Mouse (Mus musculus) CH12.LX (cell line): ENCODE results near the gene Hp. TPM values are rescaled to one million over a fixed set of nuclear protein-coding genes. Genes with fewer than 3 reads are reported as not detected.
A peak's percentile ranks its signal among the peaks of the same experiment; 100 is the strongest.

Source experiments
- DNase-seq: peaks from one replicate; pipeline ENCODE4 v3.0.0-alpha.2; 2013; ENCODE audit errors: extremely low read depth
- H3K27ac ChIP-seq: 2 replicates; pipeline ENCODE4 v1.5.1; 2012; ENCODE audit warnings: low read depth, mild to moderate bottlenecking, control low read depth, moderate library complexity; ENCODE audit not compliant: insufficient read depth
- H3K27me3 ChIP-seq: replicated peaks from 2 replicates; pipeline ENCODE3; 2012; ENCODE audit warnings: inconsistent platforms
- H3K36me3 ChIP-seq, 2 experiments: replicated peaks in 1 of 2; 2 replicates each; pipeline versions ENCODE3 to v1.6.1; 2012; ENCODE audit warnings: inconsistent platforms in 1 of 2, low read length in 1 of 2, mild to moderate bottlenecking in 1 of 2, mixed read lengths in 1 of 2, moderate library complexity in 1 of 2; ENCODE audit not compliant: control insufficient read depth in 1 of 2, insufficient read depth in 1 of 2
- H3K4me1 ChIP-seq, 2 experiments: 2 replicates each; pipeline ENCODE4 v1.6.1; 2012; ENCODE audit warnings: inconsistent platforms in 1 of 2, moderate library complexity in 1 of 2; ENCODE audit not compliant: insufficient read depth in 2 of 2, control insufficient read depth in 1 of 2
- H3K4me2 ChIP-seq: 2 replicates; pipeline ENCODE4 v1.6.1; 2012; ENCODE audit warnings: low read depth, mild to moderate bottlenecking, control low read depth; ENCODE audit not compliant: poor library complexity, insufficient read depth, severe bottlenecking
- H3K4me3 ChIP-seq, 3 experiments: fragments of 150-350 bp in 1 of 3; sonication (generic) in 1 of 3; replicated peaks in 1 of 3; 2 replicates each; pipeline versions ENCODE3 to v1.5.1; 2011 to 2012; ENCODE audit warnings: low read depth in 2 of 3, low read length in 2 of 3, mild to moderate bottlenecking in 2 of 3, moderate library complexity in 2 of 3, control low read depth in 1 of 3, improper control_type of control experiment in 1 of 3, inconsistent platforms in 1 of 3, mixed read lengths in 1 of 3; ENCODE audit not compliant: poor library complexity in 1 of 3
- H3K79me2 ChIP-seq: replicated peaks from 2 replicates; pipeline ENCODE4 v1.6.1; 2012; ENCODE audit warnings: mild to moderate bottlenecking, moderate library complexity; ENCODE audit not compliant: control insufficient read depth, poor library complexity, insufficient read depth, severe bottlenecking; ENCODE audit errors: extremely low read depth
- H3K9ac ChIP-seq: 2 replicates; pipeline ENCODE4 v1.6.1; 2012; ENCODE audit warnings: low read depth, mild to moderate bottlenecking, control low read depth, moderate library complexity; ENCODE audit not compliant: insufficient read depth
- H3K9me3 ChIP-seq: replicated peaks from 2 replicates; pipeline ENCODE3; 2012; ENCODE audit warnings: low read length, inconsistent platforms, mixed read lengths
- BHLHE40 ChIP-seq: IDR thresholded peaks from 2 replicates; pipeline ENCODE4 v1.6.1; 2011; ENCODE audit warnings: mild to moderate bottlenecking, low read depth, low read length, improper control_type of control experiment
- CHD2 ChIP-seq: IDR thresholded peaks from 2 replicates; pipeline ENCODE4 v1.6.1; 2011; ENCODE audit warnings: low read length, improper control_type of control experiment
- CTCF ChIP-seq, 2 experiments: IDR thresholded peaks in 1 of 2; conservative IDR thresholded peaks in 1 of 2; 2 replicates each; pipeline ENCODE4 v1.5.1; 2011 to 2012; ENCODE audit warnings: low read depth in 2 of 2, low read length in 2 of 2, improper control_type of control experiment in 1 of 2, inconsistent platforms in 1 of 2, mild to moderate bottlenecking in 1 of 2, moderate library complexity in 1 of 2
- E2F4 ChIP-seq: IDR thresholded peaks from 2 replicates; pipeline ENCODE4 v1.6.1; 2011; ENCODE audit warnings: low read depth, low read length, improper control_type of control experiment; ENCODE audit not compliant: insufficient replicate concordance
- ELF1 ChIP-seq: IDR thresholded peaks from 2 replicates; pipeline ENCODE4 v1.6.1; 2014; ENCODE audit warnings: low read depth, mild to moderate bottlenecking, inconsistent platforms, low read length, improper control_type of control experiment
- ETS1 ChIP-seq: conservative IDR thresholded peaks from 2 replicates; pipeline ENCODE4 v1.6.1; 2012; ENCODE audit warnings: low read depth, mild to moderate bottlenecking, inconsistent platforms, low read length, improper control_type of control experiment, moderate library complexity
- GABPA ChIP-seq: IDR thresholded peaks from 2 replicates; pipeline ENCODE4 v1.6.1; 2012; ENCODE audit warnings: low read depth, low read length, improper control_type of control experiment, inconsistent platforms; ENCODE audit not compliant: insufficient replicate concordance
- HCFC1 ChIP-seq: IDR thresholded peaks from 2 replicates; pipeline ENCODE4 v1.6.1; 2012; ENCODE audit warnings: low read depth, mild to moderate bottlenecking, inconsistent platforms, low read length, improper control_type of control experiment
- IRF4 ChIP-seq: IDR thresholded peaks from 2 replicates; pipeline ENCODE4 v1.6.1; 2014; ENCODE audit warnings: low read depth, mild to moderate bottlenecking, inconsistent platforms, low read length, improper control_type of control experiment
- JUN ChIP-seq: IDR thresholded peaks from 2 replicates; pipeline ENCODE4 v1.6.1; 2011; ENCODE audit warnings: low read depth, mild to moderate bottlenecking, low read length, improper control_type of control experiment, moderate library complexity; ENCODE audit not compliant: insufficient read depth
- JUND ChIP-seq: conservative IDR thresholded peaks from 2 replicates; pipeline ENCODE4 v1.6.1; 2011; ENCODE audit warnings: low read depth, low read length, improper control_type of control experiment
- KAT2A ChIP-seq: IDR thresholded peaks from 2 replicates; pipeline ENCODE4 v1.6.1; 2012; ENCODE audit warnings: low read length, improper control_type of control experiment, inconsistent platforms; ENCODE audit not compliant: insufficient replicate concordance
- MAFK ChIP-seq: IDR thresholded peaks from 2 replicates; pipeline ENCODE4 v1.6.1; 2011; ENCODE audit warnings: low read length, improper control_type of control experiment; ENCODE audit not compliant: insufficient replicate concordance
- MAX ChIP-seq: IDR thresholded peaks from 2 replicates; pipeline ENCODE4 v1.6.1; 2011; ENCODE audit warnings: low read length, improper control_type of control experiment
- MAZ ChIP-seq: IDR thresholded peaks from 2 replicates; pipeline ENCODE4 v1.6.1; 2012; ENCODE audit warnings: low read depth, mild to moderate bottlenecking, inconsistent platforms, low read length, improper control_type of control experiment, moderate library complexity
- MEF2A ChIP-seq: IDR thresholded peaks from 2 replicates; pipeline ENCODE4 v1.6.1; 2014; ENCODE audit warnings: low read depth, mild to moderate bottlenecking, inconsistent platforms, low read length, improper control_type of control experiment, borderline replicate concordance
- MXI1 ChIP-seq: IDR thresholded peaks from 2 replicates; pipeline ENCODE4 v1.6.1; 2011; ENCODE audit warnings: mild to moderate bottlenecking, low read depth, low read length, improper control_type of control experiment
- MYC ChIP-seq: IDR thresholded peaks from 2 replicates; pipeline ENCODE4 v1.6.1; 2011; ENCODE audit warnings: low read depth, mild to moderate bottlenecking, improper control_type of control experiment, low read length
- NELFE ChIP-seq: IDR thresholded peaks from 2 replicates; pipeline ENCODE4 v1.6.1; 2011; ENCODE audit warnings: low read depth, low read length, improper control_type of control experiment
- NRF1 ChIP-seq: IDR thresholded peaks from 2 replicates; pipeline ENCODE4 v1.6.1; 2014; ENCODE audit warnings: low read depth, mild to moderate bottlenecking, inconsistent platforms, low read length, improper control_type of control experiment, moderate library complexity
- PAX5 ChIP-seq: IDR thresholded peaks from 2 replicates; pipeline ENCODE4 v1.6.1; 2012; ENCODE audit warnings: low read length, inconsistent platforms, mixed read lengths
- POLR2A ChIP-seq: IDR thresholded peaks from 2 replicates; pipeline ENCODE4 v1.6.1; 2011; ENCODE audit warnings: low read depth, mild to moderate bottlenecking, improper control_type of control experiment, low read length
- POLR2AphosphoS2 ChIP-seq: IDR thresholded peaks from 2 replicates; pipeline ENCODE4 v1.6.1; 2011; ENCODE audit warnings: low read depth, low read length, improper control_type of control experiment
- RAD21 ChIP-seq: IDR thresholded peaks from 2 replicates; pipeline ENCODE4 v1.6.1; 2011; ENCODE audit warnings: low read depth, mild to moderate bottlenecking, low read length, improper control_type of control experiment, moderate library complexity
- RCOR1 ChIP-seq: conservative IDR thresholded peaks from 2 replicates; pipeline ENCODE4 v1.6.1; 2012; ENCODE audit warnings: low read depth, mild to moderate bottlenecking, inconsistent platforms, low read length, improper control_type of control experiment
- SIN3A ChIP-seq: IDR thresholded peaks from 2 replicates; pipeline ENCODE4 v1.6.1; 2012; ENCODE audit warnings: low read length, improper control_type of control experiment, inconsistent platforms
- SMC3 ChIP-seq: IDR thresholded peaks from 2 replicates; pipeline ENCODE4 v1.6.1; 2011; ENCODE audit warnings: low read depth, low read length, improper control_type of control experiment
- TBP ChIP-seq: conservative IDR thresholded peaks from 2 replicates; pipeline ENCODE4 v1.6.1; 2011; ENCODE audit warnings: low read depth, low read length, improper control_type of control experiment
- TCF12 ChIP-seq: IDR thresholded peaks from 2 replicates; pipeline ENCODE4 v1.6.1; 2014; ENCODE audit warnings: low read depth, mild to moderate bottlenecking, inconsistent platforms, low read length, improper control_type of control experiment
- UBTF ChIP-seq: IDR thresholded peaks from 2 replicates; pipeline ENCODE4 v1.6.1; 2012; ENCODE audit warnings: low read depth, mild to moderate bottlenecking, inconsistent platforms, low read length, improper control_type of control experiment, moderate library complexity
- USF2 ChIP-seq: conservative IDR thresholded peaks from 2 replicates; pipeline ENCODE4 v1.6.1; 2011; ENCODE audit warnings: low read depth, low read length, improper control_type of control experiment
- ZKSCAN1 ChIP-seq: IDR thresholded peaks from 2 replicates; pipeline ENCODE4 v1.6.1; 2012; ENCODE audit warnings: low read depth, inconsistent platforms, low read length, improper control_type of control experiment, borderline replicate concordance
- ZMIZ1 ChIP-seq: IDR thresholded peaks from 2 replicates; pipeline ENCODE4 v1.6.1; 2012; ENCODE audit warnings: low read depth, mild to moderate bottlenecking, inconsistent platforms, low read length, improper control_type of control experiment
- ZNF384 ChIP-seq: IDR thresholded peaks from 2 replicates; pipeline ENCODE4 v1.6.1; 2012; ENCODE audit warnings: low read depth, low read length, improper control_type of control experiment, inconsistent platforms
- dilution Hi-C: fragments of 300-500 bp; cut with MboI; formaldehyde crosslinking; loops from 2 replicates; pipeline ENCODE4 v1.14.3; 2020; ENCODE audit warnings: low sequenced_read_pairs; ENCODE audit not compliant: extremely low pct_unique_long_range_greater_than_20kb, extremely low pct_ligation_motif_present
- in situ Hi-C: fragments of 300-500 bp; cut with MboI; formaldehyde crosslinking; loops from 3 replicates; pipeline ENCODE4 v1.14.3; 2019; ENCODE audit warnings: low sequenced_read_pairs, low pct_ligation_motif_present, low pct_unique_long_range_greater_than_20kb, mixed read lengths
- polyA plus RNA-seq: library from polyadenylated mRNA; unstranded; fragments of >175 nt; gene quantifications from 2 replicates; pipeline ENCODE4 v1.2.1, GENCODE M21; 2012; ENCODE audit warnings: low read depth; ENCODE audit not compliant: insufficient read length
- total RNA-seq, 2 experiments: library from RNA; depleted of rRNA; stranded (reverse); fragments of 300-350 nt in 1 of 2; fragments of >200 nt in 1 of 2; gene quantifications; 2 replicates each; pipeline ENCODE4 v1.2.3; 2012 to 2014

Gene Hp
- total and polyA plus RNA-seq, 3 experiments, result not detected

DNA sequence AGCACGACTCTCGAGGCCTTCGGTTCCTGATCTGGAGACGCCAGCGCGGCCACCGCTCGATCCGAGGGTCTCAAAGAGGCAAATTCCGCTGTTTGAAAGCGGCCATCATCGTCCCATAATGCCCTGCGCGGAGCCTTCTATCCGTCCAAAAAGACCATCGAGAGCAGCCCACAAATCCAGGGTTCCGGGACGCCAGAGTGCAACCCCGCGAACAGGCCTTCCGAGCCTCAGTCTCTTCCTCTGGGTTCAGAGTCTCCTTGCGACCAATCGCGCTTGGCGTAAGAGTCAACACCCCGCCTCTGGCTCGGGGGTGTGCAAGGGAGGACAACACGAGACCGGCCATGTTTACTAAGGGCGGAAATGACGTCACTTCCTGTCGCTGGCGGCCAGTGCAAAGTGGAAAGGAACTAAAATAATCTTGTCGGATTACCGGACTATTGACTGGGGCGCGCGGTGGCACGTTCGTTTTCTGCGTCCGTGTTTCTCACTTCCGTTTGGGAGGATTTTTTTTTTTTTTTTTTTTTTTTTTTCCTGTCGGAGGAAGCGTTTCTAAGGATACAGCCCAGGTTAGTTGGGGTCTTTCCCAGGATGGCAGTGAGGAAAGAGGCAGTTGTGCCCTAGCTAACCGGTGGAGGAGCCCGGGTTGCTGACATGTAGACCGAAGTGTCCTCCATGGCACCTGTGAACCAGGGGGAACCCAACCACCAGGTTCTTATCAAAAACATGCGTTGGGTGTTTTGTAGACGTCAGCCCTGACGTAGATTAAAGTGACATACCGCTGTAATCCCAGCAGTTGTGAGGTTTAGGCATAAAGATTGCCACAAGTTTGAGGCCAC is 13.3 kb downstream of the Hp start, which contains the start of the genes Dhx38 and Txnl4b:
Gene Dhx38, minus strand, starts transcription at position 364 of the 836 bp plus-strand sequence.
Gene Txnl4b, plus strand, starts transcription at position 395 of the 836 bp plus-strand sequence.
- Histone ChIP-seq H3K27me3 (no peaks in the 10 kb centered on the region), H3K36me3 (peaks cover 36 to 48% of the 10 kb centered on the region in 2 experiments), H3K4me3 (peak within 1 kb of the TSS; percentile 75 to 100 (median 93)), H3K4me2 (peak within 1 kb of the TSS; percentile 94)
- peak; percentile 98 for TF ChIP-seq SIN3A
- TF ChIP-seq GABPA, result peak; percentile 45; the same call in 1 of the 2 replicates
- peak; percentile 79 for TF ChIP-seq NRF1
- TF ChIP-seq SMC3, result no peak
- peak; percentile 97 for TF ChIP-seq HCFC1
- TF ChIP-seq ZNF384, result peak; percentile 100
- TF ChIP-seq CTCF (conservative IDR thresholded peaks at IDR 0.05 in 1 of 2, IDR thresholded peaks at IDR 0.05 in 1 of 2; ENCODE audit: low read depth in 2 of 2, low read length in 2 of 2), result no peak
- TF ChIP-seq TBP, result peak; percentile 51; the same call in 1 of the 2 replicates
- no peak for TF ChIP-seq PAX5
- no peak; the same call in 1 of the 2 replicates for TF ChIP-seq ZMIZ1
- TF ChIP-seq BHLHE40, result peak; percentile 75
- TF ChIP-seq ELF1, result peak; percentile 96
- peak; percentile 45; the same call in 1 of the 2 replicates for TF ChIP-seq CHD2
- TF ChIP-seq TCF12, result peak; percentile 67; the same call in 1 of the 2 replicates
- no peak for TF ChIP-seq POLR2AphosphoS2
- no peak for TF ChIP-seq RAD21
- TF ChIP-seq IRF4, result peak; percentile 71; the same call in 1 of the 2 replicates
- TF ChIP-seq MAX, result peak; percentile 83
- no peak for TF ChIP-seq MAFK
- peak; percentile 96 for TF ChIP-seq JUND
- TF ChIP-seq POLR2A, result peak; percentile 75
- peak; percentile 74; the same call in 1 of the 2 replicates for TF ChIP-seq MYC
- peak; percentile 79; the same call in 1 of the 2 replicates for TF ChIP-seq UBTF
- no peak; the same call in 1 of the 2 replicates for TF ChIP-seq E2F4
- peak; percentile 90 for TF ChIP-seq MEF2A
- no peak; the same call in none of the 2 replicates for TF ChIP-seq RCOR1
- peak; percentile 34; the same call in 1 of the 2 replicates for TF ChIP-seq ZKSCAN1
- peak; percentile 94 for TF ChIP-seq MXI1
- peak; percentile 94 for TF ChIP-seq JUN
- TF ChIP-seq ETS1, result peak; percentile 52
- no peak for TF ChIP-seq USF2
- peak; percentile 93; the same call in 1 of the 2 replicates for TF ChIP-seq KAT2A
- peak; percentile 54; the same call in 1 of the 2 replicates for TF ChIP-seq MAZ
- TF ChIP-seq NELFE, result peak; percentile 45
- TF ChIP-seq, all 38 proteins: peak for 24
- in situ Hi-C loops, result no loop called here
- dilution Hi-C loops, result no loop called here
- H3K27ac ChIP-seq, result peak within 1 kb of the TSS; percentile 89
- H3K9me3 ChIP-seq, result no peaks in the 10 kb centered on the region
- DNase-seq, result peak; percentile 100
- peaks cover 39% of the 10 kb centered on the region for H3K79me2 ChIP-seq
- peaks cover 3 to 30% of the 10 kb centered on the region in 2 experiments; a peak in 2 of 4 replicates for H3K4me1 ChIP-seq
- H3K9ac ChIP-seq, result peak within 1 kb of the TSS; percentile 99
